Mouse (Mus musculus) liver, embryonic 14.5 days (tissue): ENCODE measurements around the gene Ppig.

Source experiments
- CTCF ChIP-seq: IDR thresholded peaks from 2 replicates; pipeline ENCODE4 v1.5.1; 2016; ENCODE audit warnings: antibody characterized with exemption, low read depth, control low read depth
- EP300 ChIP-seq: IDR thresholded peaks from 2 replicates; pipeline ENCODE4 v1.6.1; 2016; ENCODE audit warnings: antibody characterized with exemption, low read depth

DNA sequence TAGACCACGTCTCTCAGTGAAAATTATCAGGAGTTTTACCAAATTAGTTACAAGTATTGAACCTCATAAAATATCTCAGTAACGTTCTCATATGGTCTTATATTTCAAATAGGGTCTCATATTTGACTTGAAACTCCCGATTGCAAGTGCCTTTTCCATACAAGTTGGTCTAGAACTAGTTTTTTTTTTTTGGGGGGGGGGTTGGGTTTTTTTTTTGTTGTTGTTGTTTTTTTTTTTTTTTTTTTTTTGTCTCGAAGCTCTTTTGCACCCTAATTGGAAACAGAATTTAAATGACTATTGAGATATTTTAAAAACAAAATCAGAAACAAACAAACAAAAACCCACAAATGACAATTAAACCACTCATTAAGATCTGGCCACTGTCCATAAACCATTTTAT, 68.4 kb downstream of the Ppig start:
- no peak for TF ChIP-seq CTCF
- no peak for TF ChIP-seq EP300
